Mouse (Mus musculus): ENCODE measurements around the gene Aff1. TPM values are rescaled to one million over a fixed set of nuclear protein-coding genes. Genes with fewer than 3 reads are reported as not detected.

The Aff1 gene
- total RNA-seq, 2 experiments from 2014 or later, result 6.7 to 12.0 TPM

DNA sequence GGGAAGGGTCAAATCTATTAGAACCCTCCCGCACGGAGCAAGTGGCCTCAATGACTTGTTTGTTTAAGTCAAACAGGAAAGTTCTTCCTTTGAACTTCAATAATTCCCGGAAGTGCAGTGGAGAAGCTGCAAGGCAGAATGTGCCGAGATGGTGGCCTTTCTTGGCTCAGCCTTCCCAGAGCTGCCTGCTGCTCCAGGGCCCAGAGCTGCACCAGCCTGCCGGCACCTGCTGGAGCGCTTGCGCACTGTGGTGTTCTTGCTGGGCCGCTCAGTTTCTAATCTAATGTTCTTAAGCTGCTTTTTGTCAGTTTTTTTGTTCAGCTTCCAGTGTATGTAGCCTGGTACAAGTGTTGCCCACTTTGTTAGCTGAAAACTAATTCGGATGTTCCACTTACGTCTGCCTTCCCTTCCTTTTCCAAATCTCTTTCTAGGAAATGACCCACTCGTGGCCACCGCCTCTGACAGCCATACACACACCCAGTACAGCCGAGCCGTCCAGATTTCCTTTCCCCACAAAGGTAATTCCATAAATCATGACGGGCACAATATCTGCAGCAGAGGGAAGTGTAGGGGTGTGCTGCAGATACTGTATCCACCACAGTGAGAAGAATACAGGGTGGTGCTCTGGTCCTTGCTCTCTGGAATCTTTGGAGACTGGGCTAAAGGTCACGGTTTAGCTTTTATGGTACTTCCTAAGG, 122.5 kb downstream of the Aff1 start:
- intact Hi-C loops (cut with DNase I), result loop anchor here (5.0 to 10.0 kb wide), 3 partner anchors 62 to 460 kb away; partner anchors contain the start of gene Aff1

GRCm38 (mm10) chr5:103815249-103815617, 123.1 kb downstream of the Aff1 start:
- intact Hi-C loops (cut with DNase I), result loop anchor here (5.0 to 10.0 kb wide), 3 partner anchors 63 to 460 kb away; partner anchors contain the start of gene Aff1
- no peak for DNase-seq (ENCODE audit: low spot score in 2 of 2)

More for the DNA sequence above, 122.5 kb downstream of the Aff1 start:
- DNase-seq (ENCODE audit: low spot score in 2 of 2), result no peak

- intact Hi-C loops (cut with DNase I), result loop anchor here (5.0 to 10.0 kb wide), 3 partner anchors 64 to 462 kb away; partner anchors contain the start of gene Aff1
- no peak for DNase-seq (ENCODE audit: low spot score in 2 of 2)
Measured at GRCm38 (mm10) chr5:103816718-103817117, 124.5 kb downstream of the Aff1 start.

DNA sequence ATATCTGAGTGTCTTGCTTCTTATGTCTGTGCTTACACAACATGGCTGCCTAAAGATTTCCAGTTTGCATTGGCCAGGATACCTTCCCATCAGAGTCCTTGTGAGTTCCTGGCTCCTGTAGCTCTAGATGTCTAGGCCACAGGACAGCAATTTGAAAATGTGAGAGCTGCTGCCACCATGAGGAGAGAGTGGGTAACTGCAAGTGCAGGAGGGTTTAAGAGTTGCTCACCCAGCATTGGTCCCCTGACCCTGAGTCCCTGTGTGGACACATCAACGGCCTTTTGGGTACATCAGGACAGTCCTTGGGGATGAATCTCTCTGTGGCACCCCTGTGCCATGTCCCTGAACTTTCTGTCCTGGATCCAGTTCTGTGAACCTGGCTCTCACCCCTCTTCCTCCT, 125.6 kb downstream of the Aff1 start:
- peak; percentile 72 to 82 for DNase-seq (ENCODE audit: low spot score in 2 of 2)
- intact Hi-C loops (cut with DNase I), result loop anchor here (5.0 to 10.0 kb wide), 3 partner anchors 65 to 463 kb away; partner anchors contain the start of gene Aff1

- intact Hi-C loops (cut with DNase I), result loop anchor here (5.0 to 10.0 kb wide), 3 partner anchors 66 to 464 kb away; partner anchors contain the start of gene Aff1
- no peak for DNase-seq (ENCODE audit: low spot score in 2 of 2)
Measured at GRCm38 (mm10) chr5:103818602-103819001, 126.4 kb downstream of the Aff1 start.

GRCm38 (mm10) chr5:103819674-103820073, 127.5 kb downstream of the Aff1 start:
- intact Hi-C loops (cut with DNase I), result loop anchor here (5.0 to 10.0 kb wide), 3 partner anchors 67 to 465 kb away; partner anchors contain the start of gene Aff1

GRCm38 (mm10) chr5:103821062-103821461, 128.9 kb downstream of the Aff1 start:
- DNase-seq (ENCODE audit: low spot score in 2 of 2), result no peak
- intact Hi-C loops (cut with DNase I), result no loop called here

More at GRCm38 (mm10) chr5:103819674-103820073, 127.5 kb downstream of the Aff1 start:
- DNase-seq (ENCODE audit: low spot score in 2 of 2), result no peak

- intact Hi-C loops (cut with DNase I), result no loop called here
- no peak for DNase-seq (ENCODE audit: low spot score in 2 of 2)
Measured at GRCm38 (mm10) chr5:103821500-103822298, 129.5 kb downstream of the Aff1 start.

- DNase-seq (ENCODE audit: low spot score in 2 of 2), result no peak
Measured at GRCm38 (mm10) chr5:103822949-103823348, 130.8 kb downstream of the Aff1 start.

GRCm38 (mm10) chr5:103828304-103828703, 136.1 kb downstream of the Aff1 start:
- intact Hi-C loops (cut with DNase I), result no loop called here

More at GRCm38 (mm10) chr5:103822949-103823348, 130.8 kb downstream of the Aff1 start:
- intact Hi-C loops (cut with DNase I), result no loop called here

GRCm38 (mm10) chr5:103828729-103829128, 136.6 kb downstream of the Aff1 start:
- intact Hi-C loops (cut with DNase I), result no loop called here

More at GRCm38 (mm10) chr5:103828304-103828703, 136.1 kb downstream of the Aff1 start:
- no peak for DNase-seq (ENCODE audit: low spot score in 2 of 2)

DNA sequence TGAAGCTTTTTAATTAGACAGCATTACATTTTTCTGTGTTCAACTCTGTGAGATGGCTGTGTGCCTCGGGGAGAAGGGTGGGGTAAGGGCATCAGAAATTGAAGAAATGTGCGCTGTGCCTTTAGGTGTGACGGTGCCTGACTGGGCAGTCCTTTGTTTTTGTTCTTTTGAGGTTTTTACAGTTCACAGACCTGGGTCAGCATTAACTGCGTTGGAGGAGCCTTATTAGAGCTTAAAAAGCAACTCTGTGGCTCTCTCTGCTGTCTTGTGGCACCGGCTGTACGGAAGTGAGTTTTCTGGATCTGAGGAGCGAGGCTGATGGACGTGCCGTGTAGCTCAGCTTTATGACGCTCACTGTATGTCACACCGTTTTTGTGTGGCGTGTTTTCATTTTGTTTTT, 137.0 kb downstream of the Aff1 start:
- no peak for DNase-seq (ENCODE audit: low spot score in 2 of 2)
- intact Hi-C loops (cut with DNase I), result no loop called here

More at GRCm38 (mm10) chr5:103828729-103829128, 136.6 kb downstream of the Aff1 start:
- DNase-seq (ENCODE audit: low spot score in 2 of 2), result no peak

- no peak for DNase-seq (ENCODE audit: low spot score in 2 of 2)
- intact Hi-C loops (cut with DNase I), result loop anchor here (10.0 kb wide), 1 partner anchor 486 kb away; no protein-coding TSS in a partner anchor
Measured at GRCm38 (mm10) chr5:103830886-103831285, 138.7 kb downstream of the Aff1 start.

DNA sequence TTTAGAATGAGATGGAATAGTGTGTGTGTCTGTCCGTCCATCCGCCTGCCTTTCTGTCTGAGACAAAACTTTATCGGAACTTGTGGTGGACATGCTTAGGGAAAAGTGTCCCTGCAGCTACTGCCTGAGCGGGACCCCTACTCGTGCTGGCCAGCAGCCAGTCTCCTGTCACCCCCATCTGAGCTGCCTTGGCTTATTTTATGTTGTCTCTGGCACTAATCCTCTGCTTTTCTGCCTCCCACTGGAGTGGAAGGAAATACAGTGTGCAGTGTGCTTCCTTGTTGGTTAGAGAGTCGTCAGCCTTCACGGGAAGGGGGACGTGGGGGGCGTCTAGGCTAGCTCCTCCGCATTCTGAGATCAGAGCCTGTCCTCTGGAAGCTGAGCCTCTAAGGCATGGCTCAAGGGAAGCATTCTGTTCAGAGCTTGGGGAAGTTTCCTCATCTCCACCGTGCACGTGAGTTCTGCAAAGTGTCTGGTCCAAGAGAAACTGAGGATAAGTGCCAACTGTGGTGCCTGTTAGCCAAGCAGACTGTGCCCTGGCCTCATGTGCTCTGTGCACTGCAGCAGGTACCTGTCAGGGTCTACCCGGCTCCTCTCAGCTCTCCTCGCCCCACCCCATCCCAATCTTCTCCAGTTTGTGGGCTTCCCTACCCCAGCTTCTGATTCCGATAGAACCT, 143.4 kb downstream of the Aff1 start:
- DNase-seq (ENCODE audit: low spot score in 2 of 2), result no peak
- intact Hi-C loops (cut with DNase I), result loop anchor here (10.0 kb wide), 1 partner anchor 491 kb away; no protein-coding TSS in a partner anchor

DNA sequence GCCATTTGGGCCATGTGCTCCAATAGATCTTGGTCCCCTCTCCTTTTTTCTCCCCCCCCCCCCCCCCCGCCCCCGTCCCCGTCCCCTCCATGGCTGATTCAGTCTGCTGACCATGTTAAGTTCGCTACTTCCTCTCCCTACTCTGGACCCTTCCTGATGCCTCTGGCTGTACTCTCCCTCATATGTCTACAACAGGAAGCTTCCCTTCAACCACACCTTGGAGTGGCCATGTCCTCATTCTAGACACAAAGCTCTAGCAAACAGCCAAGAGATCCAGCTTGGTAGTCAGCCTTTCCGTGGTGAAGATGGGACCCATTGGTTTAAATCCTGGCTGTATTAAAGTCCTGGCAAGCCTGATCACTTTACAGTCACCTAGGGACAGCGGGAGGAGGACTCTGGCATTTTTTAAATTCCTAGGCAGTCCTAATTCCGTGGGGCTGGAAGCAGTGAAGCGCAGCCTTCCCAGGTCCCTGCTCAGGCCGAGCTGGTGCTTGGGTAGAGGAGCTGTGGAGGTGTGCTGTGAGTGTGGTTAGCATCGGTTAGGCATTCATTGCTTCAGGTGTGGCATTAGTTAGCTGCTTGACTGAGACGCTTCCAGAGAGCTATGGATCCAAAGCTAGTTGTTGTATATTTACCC, 144.1 kb downstream of the Aff1 start:
- intact Hi-C loops (cut with DNase I), result loop anchor here (10.0 kb wide), 1 partner anchor 491 kb away; no protein-coding TSS in a partner anchor
- DNase-seq (ENCODE audit: low spot score in 2 of 2), result no peak

DNA sequence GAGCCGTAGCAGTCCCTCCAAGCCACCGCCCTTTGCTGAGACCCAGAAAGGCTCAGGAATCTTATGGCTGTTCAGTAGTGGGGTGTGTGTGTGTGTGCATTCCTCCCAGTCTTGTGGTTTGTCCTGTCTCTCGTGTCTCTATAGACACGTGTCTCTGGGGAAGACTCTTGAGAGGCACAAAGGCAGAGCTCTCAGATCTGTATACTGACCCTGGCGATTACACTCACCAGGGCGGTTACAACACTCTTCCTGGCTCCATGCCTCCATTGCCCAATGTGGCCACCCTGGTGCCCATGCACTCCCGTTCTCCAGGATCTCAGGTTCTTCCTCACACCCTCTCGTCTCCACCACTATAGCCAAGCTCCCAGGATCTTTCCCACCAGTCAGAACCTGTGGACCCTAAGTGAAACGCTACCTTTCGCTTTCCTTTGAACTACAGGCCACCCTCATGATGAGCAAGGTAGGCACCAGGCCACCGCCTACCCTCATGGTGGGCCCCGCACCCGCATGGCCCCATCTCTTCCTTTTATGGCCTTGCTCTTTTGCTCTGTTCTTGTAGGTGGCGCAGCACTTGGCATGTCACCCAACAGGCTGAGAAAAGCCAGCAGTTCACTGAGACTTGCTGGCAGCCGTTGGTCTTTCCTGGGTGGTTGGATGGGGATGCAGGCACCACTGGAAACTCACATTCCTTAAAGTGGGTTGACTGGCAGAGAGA, 146.5 kb downstream of the Aff1 start:
- intact Hi-C loops (cut with DNase I), result loop anchor here (10.0 kb wide), 1 partner anchor 494 kb away; no protein-coding TSS in a partner anchor
- no peak for DNase-seq (ENCODE audit: low spot score in 2 of 2)

- intact Hi-C loops (cut with DNase I), result loop anchor here (10.0 kb wide), 1 partner anchor 494 kb away; no protein-coding TSS in a partner anchor
- DNase-seq (ENCODE audit: low spot score in 2 of 2), result no peak
Measured at GRCm38 (mm10) chr5:103839265-103839626, 147.1 kb downstream of the Aff1 start.

DNA sequence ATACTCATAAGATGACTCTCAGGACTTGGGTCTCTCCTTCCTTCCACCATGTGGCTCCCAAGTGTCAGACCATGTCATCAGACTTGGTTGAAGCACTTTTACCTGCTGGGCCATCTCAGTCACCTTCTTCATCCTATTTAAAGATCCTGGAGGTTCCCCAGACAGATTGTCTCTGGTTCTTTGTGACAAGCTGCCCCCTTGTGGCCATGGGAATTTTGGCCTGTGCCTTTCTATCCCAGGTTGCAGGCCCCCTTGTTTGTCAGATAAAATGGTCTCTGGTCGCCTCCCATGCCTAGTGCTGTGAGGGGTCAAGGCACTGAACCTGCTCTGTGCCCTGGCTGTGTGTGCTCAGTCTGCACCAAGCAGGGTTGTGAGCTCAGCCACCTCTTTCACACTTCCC, 151.8 kb downstream of the Aff1 start:
- DNase-seq (ENCODE audit: low spot score in 2 of 2), result peak; percentile 66 to 72
- intact Hi-C loops (cut with DNase I), result no loop called here

Data from left cerebral cortex, postnatal 14 days (tissue).